Mouse (Mus musculus): ENCODE results near the gene Neurod1.

Neurod1 gene

GRCm38 (mm10) chr2:79456575-79457349 lies at the start of gene Neurod1, which contains the start of gene Cerkl:
Neurod1 (minus strand) TSS chr2:79456751.
Cerkl (minus strand) TSS chr2:79456785.
- no peak for DNase-seq (ENCODE audit: low spot score in 2 of 2)

- peak in 1 of 2 experiments; percentile 24 for DNase-seq (ENCODE audit: low spot score in 2 of 2)
Observed at GRCm38 (mm10) chr2:79498990-79499755, 42.6 kb upstream of the Neurod1 start.

- no peak for DNase-seq (ENCODE audit: low spot score in 2 of 2)
Observed at GRCm38 (mm10) chr2:79485127-79485526, 28.6 kb upstream of the Neurod1 start.

- DNase-seq (ENCODE audit: low spot score in 2 of 2), result no peak
Observed at GRCm38 (mm10) chr2:79482511-79482910, 26.0 kb upstream of the Neurod1 start.

- DNase-seq (ENCODE audit: low spot score in 2 of 2), result no peak
Observed at GRCm38 (mm10) chr2:79462411-79462810, 5.9 kb upstream of the Neurod1 start.

- DNase-seq (ENCODE audit: low spot score in 2 of 2), result no peak
Observed at GRCm38 (mm10) chr2:79461861-79462260, 5.3 kb upstream of the Neurod1 start.

GRCm38 (mm10) chr2:79460586-79460985 lies 4.0 kb upstream of the Neurod1 start:
- no peak for DNase-seq (ENCODE audit: low spot score in 2 of 2)

- no peak for DNase-seq (ENCODE audit: low spot score in 2 of 2)
Observed at GRCm38 (mm10) chr2:79460107-79460506, 3.6 kb upstream of the Neurod1 start.

- DNase-seq (ENCODE audit: low spot score in 2 of 2), result no peak
Observed at GRCm38 (mm10) chr2:79459061-79460045, 2.8 kb upstream of the Neurod1 start.

GRCm38 (mm10) chr2:79457932-79458331 lies 1.4 kb upstream of the Neurod1 start:
- DNase-seq (ENCODE audit: low spot score in 2 of 2), result no peak

GRCm38 (mm10) chr2:79457434-79457833 lies 883 bp upstream of the Neurod1 start:
- no peak for DNase-seq (ENCODE audit: low spot score in 2 of 2)

GRCm38 (mm10) chr2:79455646-79456045 lies 905 bp downstream of the Neurod1 start:
- no peak for DNase-seq (ENCODE audit: low spot score in 2 of 2)

GRCm38 (mm10) chr2:79454786-79455446 lies 1.6 kb downstream of the Neurod1 start:
- DNase-seq (ENCODE audit: low spot score in 2 of 2), result no peak

- peak; percentile 14 to 25 for DNase-seq (ENCODE audit: low spot score in 2 of 2)
Observed at GRCm38 (mm10) chr2:79453901-79454781, 2.4 kb downstream of the Neurod1 start.

GRCm38 (mm10) chr2:79451438-79451837 lies 5.1 kb downstream of the Neurod1 start:
- DNase-seq (ENCODE audit: low spot score in 2 of 2), result no peak

GRCm38 (mm10) chr2:79450684-79451394 lies 5.7 kb downstream of the Neurod1 start:
- no peak for DNase-seq (ENCODE audit: low spot score in 2 of 2)

- DNase-seq (ENCODE audit: low spot score in 2 of 2), result no peak
Observed at GRCm38 (mm10) chr2:79449371-79449770, 7.2 kb downstream of the Neurod1 start.

- DNase-seq (ENCODE audit: low spot score in 2 of 2), result no peak
Observed at GRCm38 (mm10) chr2:79447198-79447597, 9.4 kb downstream of the Neurod1 start.

GRCm38 (mm10) chr2:79443861-79444620 lies 12.5 kb downstream of the Neurod1 start:
- DNase-seq (ENCODE audit: low spot score in 2 of 2), result no peak

All from spleen, postnatal 14 days (tissue).